Mouse (Mus musculus) heart, adult 2 months (tissue): ENCODE measurements around the gene Mrpl4.

Source experiments
- CTCF ChIP-seq: fragments of 200-600 bp; IDR thresholded peaks from 2 replicates; pipeline ENCODE4 v1.8.1; 2022; ENCODE audit warnings: antibody characterized with exemption, mild to moderate bottlenecking, moderate library complexity
- POLR2A ChIP-seq: fragments of 200-500 bp; IDR thresholded peaks from 2 replicates; pipeline ENCODE4 v1.6.1; 2011; ENCODE audit warnings: mild to moderate bottlenecking, low read depth, low read length, control low read depth; ENCODE audit not compliant: insufficient read depth

DNA sequence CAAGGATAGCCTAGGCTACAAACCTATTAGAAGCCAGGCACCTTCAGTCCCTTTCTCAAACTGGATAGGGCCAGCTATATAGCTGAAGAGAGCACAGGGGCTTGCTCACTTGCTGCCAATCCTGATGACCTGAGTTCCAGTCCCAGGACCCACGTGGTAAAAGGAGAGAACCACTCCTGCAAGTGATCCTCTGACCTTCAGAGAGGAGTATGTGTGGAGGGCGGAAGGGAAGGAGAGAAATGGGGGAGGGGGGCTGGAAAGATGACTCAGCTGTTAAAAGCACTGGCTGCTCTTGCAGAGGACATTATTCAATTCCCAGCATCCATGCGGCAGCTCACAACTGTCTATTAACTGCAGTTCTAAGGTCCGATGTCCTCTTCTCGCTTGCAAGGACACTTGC lies 23.4 kb upstream of the Mrpl4 start:
- TF ChIP-seq POLR2A = no peak
- no peak for TF ChIP-seq CTCF
